Mouse (Mus musculus): Measurements from ENCODE around the gene Ttyh2. TPM values are rescaled to one million over a fixed set of nuclear protein-coding genes. Genes with fewer than 3 reads are reported as not detected.

The Ttyh2 gene
- polyA plus RNA-seq, 1 experiment, result 130 TPM

DNA sequence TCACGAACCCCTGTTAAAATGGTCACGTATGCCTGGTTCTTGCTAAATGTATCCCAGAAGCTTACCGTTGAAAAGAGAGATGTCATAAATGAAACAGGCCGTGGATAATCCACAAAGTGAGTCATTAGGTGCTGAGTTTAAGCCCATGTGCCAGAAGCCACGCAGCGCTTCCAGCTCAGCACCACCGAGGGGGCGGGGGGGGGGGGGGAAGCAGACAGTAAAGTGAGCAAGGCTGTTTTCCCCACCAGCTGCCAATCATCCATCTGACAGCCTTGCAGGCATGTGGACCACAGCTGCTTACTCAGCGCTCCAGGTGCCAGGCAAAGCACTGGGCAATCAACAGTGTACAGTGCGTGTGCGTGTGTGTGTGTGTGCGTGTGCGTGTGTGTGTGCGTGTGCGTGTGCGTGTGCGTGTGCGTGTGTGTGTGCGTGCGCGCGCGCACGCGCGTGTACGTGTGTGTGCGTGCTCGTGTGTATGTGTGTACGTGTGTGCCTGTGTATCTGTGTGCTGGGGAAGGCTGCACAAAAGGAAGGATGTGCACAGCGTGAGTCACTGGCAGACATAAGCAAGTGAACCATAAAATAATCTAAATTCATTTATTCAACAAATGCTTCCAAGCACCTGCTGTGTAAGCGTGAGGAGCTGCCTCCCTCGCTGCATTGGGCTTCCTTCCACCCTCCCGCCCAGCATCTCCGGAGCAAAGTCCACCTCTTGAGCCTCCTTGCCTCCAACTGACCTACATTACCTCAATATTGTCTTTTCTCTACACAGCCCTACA, 38.3 kb upstream of the Ttyh2 start:
- no peak overlapping the region for H3K4me3 ChIP-seq (ENCODE audit: low read depth, low read length)
- 55% methylated on average over 35 of the region's 35 CpGs for WGBS
- no peak overlapping the region for H3K27ac ChIP-seq (ENCODE audit: insufficient read depth, low read depth, low read length)
- no peak for TF ChIP-seq POLR2A (IDR thresholded peaks at IDR 0.05; ENCODE audit: low read depth, low read length)
- no peak for TF ChIP-seq CTCF (IDR thresholded peaks at IDR 0.05; ENCODE audit: extremely low read depth, insufficient read length, insufficient replicate concordance, low read depth, low read length)
- H3K27me3 ChIP-seq (ENCODE audit: control insufficient read depth, insufficient read depth, low read length), result no peaks in the 10 kb centered on the region
- no peaks in the 10 kb centered on the region; the same call in 1 of the 2 replicates for H3K4me1 ChIP-seq (ENCODE audit: control insufficient read depth, insufficient read depth, insufficient read length, low read length)
- no peaks in the 10 kb centered on the region for H3K36me3 ChIP-seq (ENCODE audit: control insufficient read depth, insufficient read depth, low read length)

DNA sequence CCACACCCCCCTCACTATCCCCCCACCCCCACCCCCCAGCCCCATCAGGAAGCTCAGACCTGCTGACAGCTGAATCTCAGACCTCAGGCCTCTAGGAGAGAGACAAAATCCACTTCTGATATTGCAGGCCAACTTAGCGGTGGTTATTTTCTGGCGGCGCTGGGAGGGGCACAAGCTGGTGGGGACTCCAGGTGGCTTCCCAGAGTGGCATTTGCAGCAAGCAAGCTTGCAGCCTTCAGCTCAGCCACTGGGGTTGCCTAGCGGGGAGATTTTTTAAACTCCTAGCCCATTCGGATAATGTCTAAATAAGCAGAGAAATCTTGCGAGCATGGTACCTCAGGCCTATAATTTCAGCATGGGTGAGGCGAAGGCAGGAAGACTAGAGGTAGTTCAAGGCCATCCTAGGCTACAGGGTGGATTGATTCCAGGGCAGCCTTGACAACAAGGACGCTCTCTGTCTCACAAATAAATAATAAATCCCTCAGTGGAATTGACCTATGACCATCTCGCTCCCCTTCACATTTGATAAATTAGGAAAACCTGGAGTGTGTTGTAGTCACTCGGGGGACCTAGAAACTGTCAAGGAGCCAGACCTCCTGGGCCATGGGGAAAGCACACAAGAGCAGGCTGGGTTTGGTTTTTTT, 36.5 kb upstream of the Ttyh2 start:
- Histone ChIP-seq H3K36me3 (ENCODE audit: control insufficient read depth, insufficient read depth, low read length) (no peaks in the 10 kb centered on the region), H3K27ac (ENCODE audit: insufficient read depth, low read depth, low read length) (no peak overlapping the region), H3K4me1 (ENCODE audit: control insufficient read depth, insufficient read depth, insufficient read length, low read length) (no peaks in the 10 kb centered on the region; the same call in 1 of the 2 replicates), H3K27me3 (ENCODE audit: control insufficient read depth, insufficient read depth, low read length) (no peaks in the 10 kb centered on the region), H3K4me3 (ENCODE audit: low read depth, low read length) (no peak overlapping the region)
- 76% methylated on average over 10 of the region's 10 CpGs for WGBS
- TF ChIP-seq POLR2A (IDR thresholded peaks at IDR 0.05; ENCODE audit: low read depth, low read length) (no peak), CTCF (IDR thresholded peaks at IDR 0.05; ENCODE audit: extremely low read depth, insufficient read length, insufficient replicate concordance, low read depth, low read length) (no peak)

DNA sequence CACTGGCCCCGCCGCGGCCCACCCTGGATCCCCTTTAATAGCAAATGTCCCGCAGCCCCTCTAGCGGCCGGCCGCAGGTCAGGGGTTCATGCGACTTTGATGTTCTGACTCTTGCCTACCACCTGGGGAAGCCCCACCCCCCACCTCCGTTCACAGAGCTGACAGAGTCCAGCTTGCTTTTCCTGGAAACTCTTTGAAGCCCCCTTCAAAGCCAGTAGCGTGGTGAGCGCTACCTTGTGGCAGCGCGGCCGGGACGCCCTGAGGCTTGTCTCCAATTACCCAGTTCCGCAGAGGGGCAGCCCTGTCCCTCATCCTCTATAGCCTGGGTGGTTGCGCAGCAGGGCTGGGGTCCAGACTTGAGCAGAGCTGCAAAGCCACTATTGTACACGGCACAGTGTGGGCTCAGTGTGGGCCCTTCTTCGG, 35.5 kb upstream of the Ttyh2 start:
- 40% methylated on average over 19 of the region's 19 CpGs for WGBS
- Histone ChIP-seq H3K36me3 (ENCODE audit: control insufficient read depth, insufficient read depth, low read length) (no peaks in the 10 kb centered on the region), H3K4me1 (ENCODE audit: control insufficient read depth, insufficient read depth, insufficient read length, low read length) (no peaks in the 10 kb centered on the region; the same call in 1 of the 2 replicates), H3K4me3 (ENCODE audit: low read depth, low read length) (no peak overlapping the region), H3K27me3 (ENCODE audit: control insufficient read depth, insufficient read depth, low read length) (no peaks in the 10 kb centered on the region), H3K27ac (ENCODE audit: insufficient read depth, low read depth, low read length) (no peak overlapping the region)
- no peak for TF ChIP-seq CTCF (IDR thresholded peaks at IDR 0.05; ENCODE audit: extremely low read depth, insufficient read length, insufficient replicate concordance, low read depth, low read length)
- no peak for TF ChIP-seq POLR2A (IDR thresholded peaks at IDR 0.05; ENCODE audit: low read depth, low read length)

DNA sequence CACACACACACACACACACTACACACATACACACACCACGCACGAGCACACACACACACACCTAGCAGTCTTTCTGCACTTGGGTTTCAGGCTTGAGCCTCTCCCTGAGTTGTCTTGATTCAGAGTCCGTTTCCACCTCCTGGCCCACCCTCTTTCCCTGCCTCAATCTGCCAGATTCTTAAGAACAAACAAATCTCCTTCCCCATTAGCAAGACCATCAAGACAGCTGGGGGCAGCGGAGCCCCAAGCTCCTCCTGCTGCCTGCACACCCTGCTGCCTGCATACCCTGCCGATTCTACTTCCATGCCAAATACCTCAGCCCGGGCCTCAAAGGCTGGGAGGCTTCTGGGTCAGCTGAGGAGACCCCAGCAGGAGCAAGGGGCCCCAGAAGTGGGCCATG, 34.6 kb upstream of the Ttyh2 start:
- H3K4me3 ChIP-seq (ENCODE audit: low read depth, low read length), result no peak overlapping the region
- no peak overlapping the region for H3K27ac ChIP-seq (ENCODE audit: insufficient read depth, low read depth, low read length)
- no peaks in the 10 kb centered on the region for H3K27me3 ChIP-seq (ENCODE audit: control insufficient read depth, insufficient read depth, low read length)
- H3K4me1 ChIP-seq (ENCODE audit: control insufficient read depth, insufficient read depth, insufficient read length, low read length), result no peaks in the 10 kb centered on the region; the same call in 1 of the 2 replicates
- TF ChIP-seq POLR2A (IDR thresholded peaks at IDR 0.05; ENCODE audit: low read depth, low read length) (no peak), CTCF (IDR thresholded peaks at IDR 0.05; ENCODE audit: extremely low read depth, insufficient read length, insufficient replicate concordance, low read depth, low read length) (no peak)
- no peaks in the 10 kb centered on the region for H3K36me3 ChIP-seq (ENCODE audit: control insufficient read depth, insufficient read depth, low read length)
- WGBS, result 61% methylated on average over 6 of the region's 6 CpGs

DNA sequence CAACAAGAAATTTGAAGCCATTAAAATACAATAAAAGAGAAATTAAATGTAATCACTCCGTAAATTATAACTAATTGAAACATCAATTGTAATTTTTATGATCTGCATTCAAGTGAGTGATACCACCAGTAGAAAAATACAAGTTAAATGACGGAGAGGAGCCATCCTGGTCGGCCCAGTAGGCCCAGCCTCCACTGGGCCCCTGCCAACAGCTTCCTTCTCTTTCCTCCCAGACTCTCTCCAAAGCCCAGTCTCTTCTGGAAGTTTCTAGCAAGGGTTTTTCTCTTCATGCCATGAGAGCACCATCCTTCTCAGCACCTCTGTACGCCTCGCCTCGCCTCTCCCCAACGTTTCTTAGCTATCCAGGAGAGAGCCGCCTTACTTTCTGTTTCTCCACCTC, 34.1 kb upstream of the Ttyh2 start:
- TF ChIP-seq POLR2A (IDR thresholded peaks at IDR 0.05; ENCODE audit: low read depth, low read length), result no peak
- TF ChIP-seq CTCF (IDR thresholded peaks at IDR 0.05; ENCODE audit: extremely low read depth, insufficient read length, insufficient replicate concordance, low read depth, low read length), result no peak
- Histone ChIP-seq H3K27ac (ENCODE audit: insufficient read depth, low read depth, low read length) (no peak overlapping the region), H3K36me3 (ENCODE audit: control insufficient read depth, insufficient read depth, low read length) (no peaks in the 10 kb centered on the region), H3K4me3 (ENCODE audit: low read depth, low read length) (no peak overlapping the region), H3K27me3 (ENCODE audit: control insufficient read depth, insufficient read depth, low read length) (no peaks in the 10 kb centered on the region), H3K4me1 (ENCODE audit: control insufficient read depth, insufficient read depth, insufficient read length, low read length) (no peaks in the 10 kb centered on the region; the same call in 1 of the 2 replicates)
- 71% methylated on average over 8 of the region's 8 CpGs for WGBS

DNA sequence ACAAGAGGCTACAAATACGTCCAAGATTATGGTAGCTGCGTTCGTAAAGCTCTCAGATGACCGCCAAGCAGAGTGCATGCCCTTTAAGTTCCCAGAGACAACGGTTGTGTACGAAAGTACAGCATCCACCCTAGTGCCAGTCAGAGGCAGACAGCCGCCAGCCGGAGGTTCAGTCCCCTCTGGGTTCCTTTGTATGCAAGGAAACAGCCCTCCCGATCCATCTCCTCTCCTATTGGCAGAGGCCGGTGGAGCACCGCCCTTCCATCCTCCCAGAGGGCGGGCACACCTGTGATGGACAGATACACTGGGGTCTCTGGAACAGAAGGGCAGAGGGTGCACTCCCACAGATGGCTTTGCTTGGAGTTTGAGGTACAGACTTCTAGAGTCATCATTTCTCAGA, 33.0 kb upstream of the Ttyh2 start:
- no peaks in the 10 kb centered on the region for H3K4me1 ChIP-seq (ENCODE audit: control insufficient read depth, insufficient read depth, insufficient read length, low read length)
- H3K4me3 ChIP-seq (ENCODE audit: low read depth, low read length), result no peak overlapping the region
- H3K27ac ChIP-seq (ENCODE audit: insufficient read depth, low read depth, low read length), result no peak overlapping the region
- TF ChIP-seq POLR2A (IDR thresholded peaks at IDR 0.05; ENCODE audit: low read depth, low read length) (no peak), CTCF (IDR thresholded peaks at IDR 0.05; ENCODE audit: extremely low read depth, insufficient read length, insufficient replicate concordance, low read depth, low read length) (no peak)
- 63% methylated on average over 12 of the region's 12 CpGs for WGBS
- H3K36me3 ChIP-seq (ENCODE audit: control insufficient read depth, insufficient read depth, low read length), result no peaks in the 10 kb centered on the region
- H3K27me3 ChIP-seq (ENCODE audit: control insufficient read depth, insufficient read depth, low read length), result no peaks in the 10 kb centered on the region

DNA sequence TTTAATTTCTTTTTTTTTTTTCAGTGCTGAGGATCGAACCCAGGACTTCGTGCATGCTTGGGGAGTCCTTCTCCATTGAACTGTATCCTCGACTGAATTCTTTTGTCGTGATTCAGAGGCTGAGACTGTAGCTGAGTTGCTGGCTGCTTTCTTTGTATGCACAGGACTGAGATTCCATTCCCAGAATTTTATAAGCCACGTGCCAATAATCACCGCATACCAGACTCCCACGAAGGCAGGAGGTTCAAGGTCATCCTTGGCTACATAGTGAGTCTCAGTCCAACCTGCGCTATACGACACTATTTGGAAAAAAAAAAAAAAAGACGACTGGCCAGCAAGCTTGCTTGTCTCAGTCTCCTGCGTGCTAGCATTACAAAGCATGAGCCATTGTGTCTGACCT, 32.3 kb upstream of the Ttyh2 start:
- H3K27me3 ChIP-seq (ENCODE audit: control insufficient read depth, insufficient read depth, low read length), result no peaks in the 10 kb centered on the region
- no peak overlapping the region for H3K4me3 ChIP-seq (ENCODE audit: low read depth, low read length)
- H3K4me1 ChIP-seq (ENCODE audit: control insufficient read depth, insufficient read depth, insufficient read length, low read length), result no peaks in the 10 kb centered on the region
- no peak for TF ChIP-seq POLR2A (IDR thresholded peaks at IDR 0.05; ENCODE audit: low read depth, low read length)
- no peak for TF ChIP-seq CTCF (IDR thresholded peaks at IDR 0.05; ENCODE audit: extremely low read depth, insufficient read length, insufficient replicate concordance, low read depth, low read length)
- H3K36me3 ChIP-seq (ENCODE audit: control insufficient read depth, insufficient read depth, low read length), result no peaks in the 10 kb centered on the region
- no peak overlapping the region for H3K27ac ChIP-seq (ENCODE audit: insufficient read depth, low read depth, low read length)
- WGBS, result 57% methylated on average over 11 of the region's 11 CpGs

Measured in small intestine, adult 2 months (tissue).